Mouse (Mus musculus): ENCODE measurements around the gene Gm6899. TPM values are rescaled to one million over a fixed set of nuclear protein-coding genes. Genes with fewer than 3 reads are reported as not detected.

Gene Gm6899
- total RNA-seq, 2 experiments from 2014 or later = not detected

- no peak for DNase-seq (ENCODE audit: low spot score in 2 of 2)
Measured at GRCm38 (mm10) chr11:26642141-26642540, 49.1 kb downstream of the Gm6899 start.

Other genes starting within 250 kb of the Gm6899 start
- 10 to 100 TPM; 10.5 to 12.8 TPM for gene Fancl, start 207.1 kb upstream of the Gm6899 start, total RNA-seq (2021)
- 1 to 10 TPM; 5.2 to 5.5 TPM for gene Vrk2, start 758 bp downstream of the Gm6899 start, total RNA-seq (2021)